Mouse (Mus musculus): ENCODE measurements around the gene Chrm2. TPM values are rescaled to one million over a fixed set of nuclear protein-coding genes. Genes with fewer than 3 reads are reported as not detected.

The Chrm2 gene
- 8.0 and 8.9 TPM in 2 replicates for polyA plus RNA-seq (2016; fragmentation: Nextera tagmentation; extraction: Ambion mirVana)

DNA sequence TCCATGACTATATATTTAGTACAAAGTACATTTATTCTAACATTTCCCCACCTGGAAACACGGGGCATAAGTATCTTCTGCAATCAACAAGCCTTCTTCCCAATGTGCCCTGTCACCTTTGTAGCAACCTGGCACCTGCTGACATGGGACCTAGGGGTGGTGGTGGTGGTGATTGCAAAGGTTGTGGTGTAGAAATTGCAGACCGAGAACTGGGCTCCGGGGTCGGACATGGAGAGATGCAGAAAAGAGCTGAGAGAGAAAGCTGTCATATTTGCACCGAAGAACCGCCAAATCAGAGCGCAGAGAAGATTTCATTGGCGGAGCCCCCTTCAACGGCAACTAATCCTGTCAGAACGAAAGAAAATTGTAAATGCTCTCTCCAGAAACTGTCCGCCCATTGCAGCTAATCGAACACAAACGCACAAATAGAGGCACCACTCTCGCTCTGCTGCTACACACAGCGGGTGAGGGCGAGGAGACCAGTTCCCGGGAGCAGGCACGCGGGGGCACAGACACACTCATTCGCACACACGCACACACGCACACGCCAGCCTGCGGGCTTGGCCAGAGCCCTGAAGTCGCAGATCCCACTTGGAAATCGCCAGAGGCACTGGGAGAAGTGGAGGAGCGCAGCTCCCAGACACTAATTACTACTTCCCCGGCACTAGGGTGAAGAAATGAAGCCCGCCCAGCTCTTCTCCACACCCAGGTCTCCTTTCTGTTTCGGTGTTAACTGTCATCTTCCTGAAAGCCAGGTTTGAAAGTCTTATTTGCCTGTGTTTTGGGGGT lies at the start of gene Chrm2:
TSS of gene Chrm2 (plus strand) at position 473 of the 789 bp plus-strand sequence.
- H3K9me3 ChIP-seq (replicated peaks), result no peaks in the 10 kb centered on the region
- no peak within 1 kb of the TSS for H3K27ac ChIP-seq (ENCODE audit: poor library complexity, severe bottlenecking)
- peak within 1 kb of the TSS; percentile 65 for H3K4me3 ChIP-seq
- 4% methylated on average over 30 of the region's 30 CpGs for WGBS
- peak within 1 kb of the TSS; percentile 77 for H3K9ac ChIP-seq
- H3K36me3 ChIP-seq, result no peaks in the 10 kb centered on the region
- H3K4me1 ChIP-seq (replicated peaks), result 0 out of 2 replicates have a peak, but pooled peaks cover 10% of the 10 kb centered on the region
- ATAC-seq (ENCODE audit: insufficient number of reproducible peaks, low FRiP score), result no peak
- H3K27me3 ChIP-seq (replicated peaks), result peaks cover 9% of the 10 kb centered on the region; the same call in 1 of the 2 replicates
- H3K4me2 ChIP-seq, result peak within 1 kb of the TSS; percentile 91

DNA sequence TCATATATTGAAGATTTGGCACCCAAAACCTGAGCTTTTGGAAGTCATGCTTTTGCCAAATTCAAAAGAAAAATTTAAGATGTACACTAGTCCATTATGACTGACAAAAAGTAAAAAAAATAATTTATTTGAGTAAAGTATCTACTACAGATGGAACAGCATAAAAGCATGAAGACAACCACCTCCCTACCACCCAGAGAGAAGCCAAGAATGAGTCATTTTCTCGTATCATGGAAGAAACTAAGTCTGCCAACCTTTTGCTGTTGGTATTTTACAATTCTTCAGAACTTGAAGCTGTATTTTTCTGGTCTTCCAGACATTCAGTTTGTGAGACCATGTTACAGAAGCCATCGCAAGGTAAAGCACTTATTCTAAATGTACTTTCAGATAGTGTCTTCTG lies 13.9 kb upstream of the Chrm2 start:
- no peaks in the 10 kb centered on the region for H3K36me3 ChIP-seq
- H3K9ac ChIP-seq, result no peak overlapping the region
- H3K4me3 ChIP-seq, result no peak overlapping the region
- WGBS, result 76% methylated on average over 2 of the region's 2 CpGs
- H3K9me3 ChIP-seq (replicated peaks), result no peaks in the 10 kb centered on the region
- no peaks in the 10 kb centered on the region for H3K4me1 ChIP-seq (replicated peaks)
- no peaks in the 10 kb centered on the region for H3K27me3 ChIP-seq (replicated peaks)
- no peak for ATAC-seq (ENCODE audit: insufficient number of reproducible peaks, low FRiP score)
- H3K4me2 ChIP-seq, result no peak overlapping the region
- no peak overlapping the region for H3K27ac ChIP-seq (ENCODE audit: poor library complexity, severe bottlenecking)

DNA sequence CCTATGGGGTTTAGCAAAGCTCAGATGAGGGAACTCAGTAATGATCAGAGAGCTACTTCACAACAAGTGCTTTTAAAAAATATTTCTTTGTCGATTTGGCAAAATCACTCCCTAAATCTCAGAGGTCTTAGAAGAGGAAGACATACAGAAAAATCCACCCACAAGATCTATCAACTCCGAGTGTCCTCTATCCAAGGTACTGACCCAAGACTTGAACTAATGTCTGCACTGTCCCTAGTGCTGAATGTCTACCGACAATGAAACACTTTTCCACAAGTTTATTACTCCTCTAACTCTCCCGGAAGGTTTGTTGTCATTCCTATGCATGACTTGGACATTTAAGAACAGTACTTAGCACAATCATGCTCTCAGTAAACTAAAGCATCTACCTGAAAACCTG lies 9.9 kb upstream of the Chrm2 start:
- H3K4me1 ChIP-seq (replicated peaks), result no peaks in the 10 kb centered on the region
- no peak overlapping the region for H3K27ac ChIP-seq (ENCODE audit: poor library complexity, severe bottlenecking)
- 48% methylated on average over 4 of the region's 4 CpGs for WGBS
- H3K27me3 ChIP-seq (replicated peaks), result no peaks in the 10 kb centered on the region
- H3K4me2 ChIP-seq, result no peak overlapping the region
- H3K4me3 ChIP-seq, result no peak overlapping the region
- H3K9me3 ChIP-seq (replicated peaks), result no peaks in the 10 kb centered on the region
- H3K36me3 ChIP-seq, result no peaks in the 10 kb centered on the region
- no peak overlapping the region for H3K9ac ChIP-seq
- ATAC-seq (ENCODE audit: insufficient number of reproducible peaks, low FRiP score), result no peak

DNA sequence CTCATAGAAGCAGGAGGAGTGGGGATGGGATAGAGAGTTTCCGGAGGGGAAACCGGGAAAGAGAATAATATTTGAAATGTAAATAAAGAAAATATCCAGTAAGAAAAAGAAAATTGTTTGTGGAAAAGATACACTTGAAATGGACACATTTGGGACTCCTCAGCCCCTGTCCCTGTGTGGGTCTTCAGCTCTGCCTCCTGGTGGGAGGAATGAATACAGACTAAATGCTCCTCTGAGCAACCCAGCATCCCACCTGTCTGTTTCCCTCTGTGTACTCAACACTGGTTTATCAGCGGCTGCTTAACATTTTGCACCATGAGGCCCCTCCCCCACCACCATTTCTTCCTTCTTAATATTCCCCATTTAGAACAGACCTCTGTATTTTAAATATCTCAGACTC lies 3.8 kb upstream of the Chrm2 start:
- no peaks in the 10 kb centered on the region for H3K36me3 ChIP-seq
- H3K27me3 ChIP-seq (replicated peaks), result no peaks in the 10 kb centered on the region
- no peak overlapping the region for H3K9ac ChIP-seq
- WGBS, result 50% methylated on average over 3 of the region's 3 CpGs
- no peaks in the 10 kb centered on the region for H3K4me1 ChIP-seq (replicated peaks)
- H3K4me2 ChIP-seq, result no peak overlapping the region
- H3K4me3 ChIP-seq, result no peak overlapping the region
- H3K9me3 ChIP-seq (replicated peaks), result no peaks in the 10 kb centered on the region
- no peak overlapping the region for H3K27ac ChIP-seq (ENCODE audit: poor library complexity, severe bottlenecking)
- no peak for ATAC-seq (ENCODE audit: insufficient number of reproducible peaks, low FRiP score)

DNA sequence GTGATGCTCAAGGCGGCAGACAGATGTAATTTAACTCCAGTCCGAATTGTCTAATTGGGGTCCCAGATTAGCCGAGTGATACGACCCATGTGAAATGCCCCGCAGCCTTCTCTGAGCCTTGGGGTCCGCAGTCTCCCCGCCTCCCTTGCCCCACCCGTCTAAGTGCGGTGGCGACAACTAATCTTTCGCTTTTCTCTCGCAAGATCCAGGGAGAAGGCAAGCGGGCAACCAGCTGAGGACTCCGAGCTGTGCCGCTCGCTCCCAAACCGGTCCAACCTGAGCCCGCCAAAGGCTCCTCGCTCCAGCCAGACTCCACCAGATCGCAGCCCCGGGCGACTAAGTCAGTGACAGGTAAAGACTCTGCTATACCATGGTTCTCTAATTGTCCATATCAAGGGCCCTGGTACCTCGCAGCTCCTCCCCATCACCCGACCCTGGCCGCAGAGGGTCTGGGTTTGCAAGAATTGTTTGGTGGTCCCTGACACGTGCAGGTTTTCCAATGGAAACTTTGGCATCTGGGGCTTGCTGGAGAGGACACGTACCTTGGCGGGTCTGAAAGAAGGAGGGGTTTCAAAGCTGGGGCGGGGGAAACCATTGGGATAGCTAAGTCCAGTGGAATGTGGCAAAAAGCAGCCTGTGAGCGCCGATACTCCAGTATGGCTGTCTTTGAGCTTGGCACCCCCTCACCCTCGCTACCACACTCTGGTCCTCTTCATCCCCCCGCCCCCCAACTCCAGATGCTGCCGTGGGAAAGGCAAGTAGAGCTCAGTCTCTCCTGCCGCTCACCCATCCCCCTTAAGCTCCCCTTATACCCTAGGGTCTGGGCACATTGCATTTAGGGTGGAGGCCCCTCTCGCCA lies 746 bp downstream of the Chrm2 start:
- Histone ChIP-seq H3K9ac (peak overlapping the region; percentile 77), H3K4me2 (peak overlapping the region; percentile 91), H3K9me3 (replicated peaks) (no peaks in the 10 kb centered on the region), H3K4me1 (replicated peaks) (0 out of 2 replicates have a peak, but pooled peaks cover 10% of the 10 kb centered on the region), H3K27ac (ENCODE audit: poor library complexity, severe bottlenecking) (no peak overlapping the region), H3K36me3 (no peaks in the 10 kb centered on the region), H3K27me3 (replicated peaks) (peaks cover 9% of the 10 kb centered on the region; the same call in 1 of the 2 replicates), H3K4me3 (peak overlapping the region; percentile 65)
- ATAC-seq (ENCODE audit: insufficient number of reproducible peaks, low FRiP score), result peak; percentile 55; the same call in 1 of the 2 replicates
- 1% methylated on average over 36 of the region's 36 CpGs for WGBS

DNA sequence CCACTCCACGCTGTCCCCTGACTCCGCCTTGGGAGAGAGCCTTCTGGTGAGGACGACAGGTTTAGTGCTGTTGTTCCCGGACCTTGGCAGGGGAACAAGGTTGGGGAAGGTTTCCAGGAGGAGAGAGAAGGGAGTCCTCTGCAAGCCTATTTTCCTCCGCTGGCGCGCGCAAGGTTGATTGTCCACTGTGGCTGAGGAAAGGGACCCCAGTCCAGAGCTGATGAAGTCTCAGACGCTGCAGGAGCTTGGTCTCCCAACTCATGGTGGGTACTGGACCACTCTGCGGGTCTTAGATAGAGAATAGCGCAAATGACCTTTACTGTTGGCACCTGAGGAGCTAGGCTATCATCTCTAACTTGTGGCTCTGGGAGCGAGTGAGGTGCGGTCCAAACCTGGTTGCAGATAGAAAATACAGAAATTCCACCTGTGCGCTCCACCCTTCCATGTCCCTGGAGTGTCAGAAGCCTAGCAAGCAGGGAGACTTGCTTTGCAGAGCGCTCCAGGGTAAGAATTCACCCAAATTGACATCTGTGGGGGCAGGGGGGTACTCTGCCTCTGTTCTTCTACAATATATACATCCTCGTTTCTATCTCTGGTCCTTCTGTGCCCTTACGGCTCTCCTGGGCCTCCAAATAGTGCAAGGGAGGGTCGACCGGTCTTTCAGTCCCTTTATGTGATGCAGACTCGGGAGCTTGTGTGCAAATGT lies 1.5 kb downstream of the Chrm2 start:
- Histone ChIP-seq H3K4me2 (peak overlapping the region; percentile 91), H3K27me3 (replicated peaks) (peaks cover 9% of the 10 kb centered on the region; the same call in 1 of the 2 replicates), H3K4me3 (peak overlapping the region; percentile 65), H3K9me3 (replicated peaks) (no peaks in the 10 kb centered on the region), H3K9ac (peak overlapping the region; percentile 77), H3K4me1 (replicated peaks) (0 out of 2 replicates have a peak, but pooled peaks cover 10% of the 10 kb centered on the region), H3K27ac (ENCODE audit: poor library complexity, severe bottlenecking) (no peak overlapping the region), H3K36me3 (no peaks in the 10 kb centered on the region)
- ATAC-seq (ENCODE audit: insufficient number of reproducible peaks, low FRiP score), result 0 out of 2 replicates have a peak, but pooled peaks have one; percentile 9
- 32% methylated on average over 20 of the region's 20 CpGs for WGBS

DNA sequence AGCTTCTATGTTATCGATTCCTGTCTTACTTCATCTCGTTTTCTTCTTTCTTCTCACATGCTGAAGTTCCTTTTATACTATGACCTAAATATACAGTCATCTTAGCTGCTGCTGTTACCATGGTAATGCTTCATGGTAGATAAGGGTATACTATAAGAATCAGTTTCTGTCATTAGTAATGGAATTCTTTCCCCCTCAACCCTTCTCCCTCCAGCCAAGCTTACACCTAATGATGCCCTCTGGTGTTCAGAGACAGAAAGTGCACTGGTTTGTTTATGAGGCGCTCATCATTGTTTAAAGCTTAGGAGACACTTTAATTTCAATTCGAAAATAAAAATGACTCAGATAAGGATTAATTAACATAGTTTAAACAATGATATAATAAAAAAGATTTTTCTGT lies 5.8 kb downstream of the Chrm2 start:
- H3K27ac ChIP-seq (ENCODE audit: poor library complexity, severe bottlenecking), result no peak overlapping the region
- H3K4me2 ChIP-seq, result no peak overlapping the region
- H3K4me1 ChIP-seq (replicated peaks), result peaks cover 16% of the 10 kb centered on the region; the same call in 1 of the 2 replicates
- H3K9me3 ChIP-seq (replicated peaks), result no peaks in the 10 kb centered on the region
- H3K4me3 ChIP-seq, result no peak overlapping the region
- H3K27me3 ChIP-seq (replicated peaks), result peaks cover 9% of the 10 kb centered on the region; the same call in 1 of the 2 replicates
- ATAC-seq (ENCODE audit: insufficient number of reproducible peaks, low FRiP score), result no peak
- H3K36me3 ChIP-seq, result no peaks in the 10 kb centered on the region
- 60% methylated on average over 4 of the region's 4 CpGs for WGBS
- no peak overlapping the region for H3K9ac ChIP-seq

DNA sequence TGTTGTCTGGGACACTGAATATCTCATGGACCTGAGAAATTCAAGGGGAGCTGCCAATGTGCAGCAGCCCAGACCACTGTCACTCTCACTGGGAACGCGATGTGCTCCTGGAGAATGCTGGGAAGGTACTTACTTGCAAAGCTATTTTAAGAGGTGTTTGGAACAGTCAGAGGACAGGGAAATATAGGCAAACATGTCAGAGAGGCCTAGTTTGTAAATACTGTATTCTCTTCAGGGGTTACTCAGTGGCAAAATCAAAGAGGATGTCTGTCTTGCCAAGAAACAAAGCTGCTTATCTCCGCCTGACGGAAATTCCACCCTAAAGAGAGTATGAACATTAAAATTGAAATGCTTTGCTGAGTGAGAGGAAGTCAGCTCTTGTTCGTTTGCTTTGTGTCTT lies 17.3 kb downstream of the Chrm2 start:
- 19% methylated on average over 5 of the region's 5 CpGs for WGBS

DNA sequence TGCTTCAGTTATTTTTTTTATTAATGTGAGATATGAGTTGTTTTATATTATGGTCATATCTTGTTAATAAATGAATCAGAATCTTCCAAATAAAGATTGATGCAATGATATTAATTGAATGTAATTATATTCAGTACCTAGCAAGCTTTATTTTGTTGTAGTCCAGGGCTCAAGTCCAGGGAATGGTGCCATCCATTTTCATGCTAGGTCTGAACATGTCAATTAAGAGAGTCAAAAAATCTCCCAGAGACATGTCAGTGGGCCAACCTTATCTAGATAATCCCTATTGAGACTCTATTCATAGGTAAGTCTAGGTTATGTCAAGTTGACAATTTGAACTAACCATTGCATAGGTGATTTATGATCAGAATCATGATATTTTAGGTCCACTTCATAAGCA lies 21.1 kb downstream of the Chrm2 start:
- Histone ChIP-seq H3K36me3 (no peaks in the 10 kb centered on the region), H3K27me3 (replicated peaks) (no peaks in the 10 kb centered on the region), H3K4me3 (no peak overlapping the region), H3K9ac (no peak overlapping the region), H3K9me3 (replicated peaks) (no peaks in the 10 kb centered on the region), H3K27ac (ENCODE audit: poor library complexity, severe bottlenecking) (no peak overlapping the region), H3K4me2 (no peak overlapping the region), H3K4me1 (replicated peaks) (peaks cover 10% of the 10 kb centered on the region; the same call in 1 of the 2 replicates)
- no peak for ATAC-seq (ENCODE audit: insufficient number of reproducible peaks, low FRiP score)

More for the DNA sequence above, 17.3 kb downstream of the Chrm2 start:
- Histone ChIP-seq H3K27me3 (replicated peaks) (no peaks in the 10 kb centered on the region), H3K9me3 (replicated peaks) (no peaks in the 10 kb centered on the region), H3K4me1 (replicated peaks) (peaks cover 10% of the 10 kb centered on the region; the same call in 1 of the 2 replicates), H3K9ac (no peak overlapping the region), H3K4me2 (no peak overlapping the region), H3K36me3 (no peaks in the 10 kb centered on the region), H3K4me3 (no peak overlapping the region), H3K27ac (ENCODE audit: poor library complexity, severe bottlenecking) (peak overlapping the region; percentile 90)
- 0 out of 2 replicates have a peak, but pooled peaks have one; percentile 48 for ATAC-seq (ENCODE audit: insufficient number of reproducible peaks, low FRiP score)

DNA sequence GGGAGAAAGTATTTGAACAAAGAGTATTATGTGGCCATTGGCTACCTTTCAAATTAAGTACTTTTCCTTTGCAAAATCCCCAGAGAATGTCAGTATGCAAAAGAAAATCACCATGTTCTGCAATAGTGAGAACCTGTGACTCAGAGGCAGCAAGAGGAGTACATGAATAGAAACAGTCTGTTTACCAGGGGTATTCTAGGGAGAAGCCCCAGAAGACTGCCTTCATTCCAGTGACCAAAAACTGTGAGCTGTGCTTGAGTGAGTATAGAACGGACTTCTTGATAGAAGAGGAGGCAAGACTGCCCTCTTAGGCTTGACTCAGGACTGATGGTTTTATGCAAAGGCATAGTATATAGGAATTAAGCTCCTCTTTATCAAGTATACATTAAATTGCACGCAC lies 22.2 kb downstream of the Chrm2 start:
- Histone ChIP-seq H3K4me1 (replicated peaks) (peaks cover 8% of the 10 kb centered on the region; the same call in 1 of the 2 replicates), H3K27ac (ENCODE audit: poor library complexity, severe bottlenecking) (no peak overlapping the region), H3K27me3 (replicated peaks) (no peaks in the 10 kb centered on the region), H3K36me3 (no peaks in the 10 kb centered on the region), H3K9me3 (replicated peaks) (no peaks in the 10 kb centered on the region), H3K9ac (no peak overlapping the region), H3K4me2 (no peak overlapping the region), H3K4me3 (no peak overlapping the region)
- no peak for ATAC-seq (ENCODE audit: insufficient number of reproducible peaks, low FRiP score)
- WGBS, result 82% methylated on average over 2 of the region's 2 CpGs

Data from heart, embryonic 12.5 days (tissue).